Mouse (Mus musculus) lung, adult 2 months (tissue): ENCODE results near the gene Sorl1.

ENCODE experiments used
- CTCF ChIP-seq: fragments of 200-500 bp; IDR thresholded peaks from 2 replicates; pipeline ENCODE4 v1.5.1; 2011; ENCODE audit warnings: mild to moderate bottlenecking, low read length, control low read depth; ENCODE audit not compliant: insufficient read depth
- POLR2A ChIP-seq: fragments of 200-500 bp; IDR thresholded peaks from 2 replicates; pipeline ENCODE4 v1.6.1; 2011; ENCODE audit warnings: low read depth, mild to moderate bottlenecking, control low read depth, low read length, borderline replicate concordance; ENCODE audit errors: extremely low read depth

DNA sequence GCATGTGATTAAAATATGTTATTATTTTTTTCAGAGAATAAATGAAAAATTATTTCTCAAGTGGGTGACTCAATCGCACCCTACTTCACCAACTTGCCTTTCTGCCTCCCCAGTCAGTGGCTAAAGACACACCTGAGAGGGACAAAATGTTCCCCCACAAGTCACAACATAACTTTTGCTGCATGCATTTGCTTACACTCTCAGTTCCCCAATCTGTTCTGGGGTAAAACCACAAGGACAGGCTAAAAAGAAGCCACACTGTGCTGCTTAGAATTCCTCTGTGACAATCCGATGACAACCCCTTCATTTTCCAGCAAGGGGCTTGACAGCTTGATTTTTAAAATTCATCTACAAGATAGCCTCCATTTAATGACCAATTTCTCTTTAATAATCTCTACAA is 22.4 kb upstream of the Sorl1 start:
- TF ChIP-seq CTCF (no peak), POLR2A (no peak)
